Mouse (Mus musculus) embryonic fibroblast, embryonic 13.5 days (primary cell): ENCODE data around the gene Negr1.

Experiments used
- CTCF ChIP-seq: IDR thresholded peaks from 2 replicates; pipeline ENCODE4 v1.5.1; 2011; ENCODE audit warnings: mild to moderate bottlenecking, control low read depth, low read length, moderate library complexity, borderline replicate concordance; ENCODE audit not compliant: insufficient read depth
- POLR2A ChIP-seq: IDR thresholded peaks from 2 replicates; pipeline ENCODE4 v1.6.1; 2011; ENCODE audit warnings: low read depth, mild to moderate bottlenecking, control low read depth, low read length, moderate library complexity

DNA sequence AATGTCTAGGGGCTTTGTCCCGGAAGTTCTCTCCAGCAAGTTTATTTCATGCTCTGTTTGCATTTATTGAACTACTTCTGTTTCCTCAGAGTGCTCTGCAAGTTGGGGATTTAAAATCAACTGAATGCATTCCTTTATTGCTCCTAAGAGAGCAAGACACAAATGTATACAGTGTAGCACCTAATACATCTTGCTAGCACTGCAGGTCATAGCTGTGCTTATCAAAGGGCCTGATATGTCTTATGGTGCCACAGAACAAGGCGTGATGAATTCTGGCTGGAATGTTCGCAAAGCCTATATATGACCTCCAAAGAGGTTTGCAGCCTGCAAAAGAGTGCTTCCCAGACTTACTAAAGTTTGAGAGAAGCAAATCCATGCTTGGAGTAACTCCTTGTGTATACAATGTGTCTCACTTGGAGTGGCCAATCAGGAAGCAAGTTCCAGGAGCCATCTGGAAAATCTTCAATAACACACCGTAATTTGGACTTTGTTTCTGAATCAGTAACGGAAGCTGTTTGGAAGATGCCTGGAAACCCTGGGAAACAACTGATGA, 183.7 kb downstream of the Negr1 start:
- TF ChIP-seq CTCF = no peak
- TF ChIP-seq POLR2A = no peak
